Mouse (Mus musculus): Measurements from ENCODE around the gene P2rx7. TPM values are rescaled to one million over a fixed set of nuclear protein-coding genes. Genes with fewer than 3 reads are reported as not detected.

Gene P2rx7
- 1.6 TPM for polyA plus RNA-seq (2012; fragmentation: generic; extraction: Trizol)
- long read RNA-seq, experiment 1, partial matches to known transcripts = 3 of 7 reads
- long read RNA-seq, experiment 1, other reads (novel, unspliced or antisense) = 1 of 7 reads
- long read RNA-seq, experiment 2, full-length matches to known transcripts = 15 of 22 reads
- long read RNA-seq, experiment 2, partial matches to known transcripts = 3 of 22 reads
- long read RNA-seq, experiment 2, other reads (novel, unspliced or antisense) = 4 of 22 reads

DNA sequence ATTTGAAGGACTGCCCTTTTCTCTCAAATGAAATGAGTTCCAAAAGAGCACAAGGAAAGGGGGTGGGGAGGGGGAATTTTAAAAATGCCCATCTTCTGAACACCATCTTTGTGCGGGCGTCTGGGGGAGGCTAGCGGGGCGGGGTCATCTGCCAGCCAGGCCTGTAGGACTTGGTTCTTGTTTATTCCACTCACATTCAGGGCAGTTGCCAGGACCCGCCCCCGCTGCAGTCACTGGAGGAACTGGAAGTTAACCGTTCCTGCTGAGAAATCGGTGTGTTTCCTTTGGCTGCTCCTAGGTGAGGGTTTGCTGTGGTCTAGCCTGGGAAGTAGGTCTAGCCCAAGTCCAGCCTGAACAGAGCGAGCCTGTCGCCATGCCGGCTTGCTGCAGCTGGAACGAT lies at the start of gene P2rx7:
TSS of gene P2rx7 (plus strand) at position 211 of the 400 bp plus-strand sequence.
- Histone ChIP-seq H3ac (ENCODE audit: control insufficient read depth, insufficient read length, low read depth) (no peak within 1 kb of the TSS), H3K79me2 (ENCODE audit: control insufficient read depth, insufficient read depth) (no peaks in the 10 kb centered on the region), H3K36me3 (ENCODE audit: control insufficient read depth, insufficient read depth) (no peaks in the 10 kb centered on the region), H3K79me3 (ENCODE audit: low read depth) (no peaks in the 10 kb centered on the region), H3K4me3 (ENCODE audit: insufficient read depth, poor library complexity, severe bottlenecking) (no peak within 1 kb of the TSS), H3K27me3 (ENCODE audit: control insufficient read depth, insufficient read depth, insufficient read length) (no peaks in the 10 kb centered on the region)
- TF ChIP-seq MYOD1 (IDR thresholded peaks at IDR 0.05; ENCODE audit: control insufficient read depth, insufficient read length, low read depth) = no peak
- TF ChIP-seq CTCF (IDR thresholded peaks at IDR 0.05; ENCODE audit: control insufficient read depth, insufficient read depth, insufficient read length) = no peak
- no peak for TF ChIP-seq FOSL1 (IDR thresholded peaks at IDR 0.05; ENCODE audit: insufficient read depth, low read length, poor library complexity, severe bottlenecking)
- TF ChIP-seq MYOG (IDR thresholded peaks at IDR 0.05; ENCODE audit: control insufficient read depth, extremely low read depth, insufficient read length) = no peak
- TF ChIP-seq USF1 (IDR thresholded peaks at IDR 0.05; ENCODE audit: low read depth) = no peak
- no peak for TF ChIP-seq MAX (IDR thresholded peaks at IDR 0.05)
- no peak for TF ChIP-seq CEBPB (IDR thresholded peaks at IDR 0.05; ENCODE audit: low read depth)

DNA sequence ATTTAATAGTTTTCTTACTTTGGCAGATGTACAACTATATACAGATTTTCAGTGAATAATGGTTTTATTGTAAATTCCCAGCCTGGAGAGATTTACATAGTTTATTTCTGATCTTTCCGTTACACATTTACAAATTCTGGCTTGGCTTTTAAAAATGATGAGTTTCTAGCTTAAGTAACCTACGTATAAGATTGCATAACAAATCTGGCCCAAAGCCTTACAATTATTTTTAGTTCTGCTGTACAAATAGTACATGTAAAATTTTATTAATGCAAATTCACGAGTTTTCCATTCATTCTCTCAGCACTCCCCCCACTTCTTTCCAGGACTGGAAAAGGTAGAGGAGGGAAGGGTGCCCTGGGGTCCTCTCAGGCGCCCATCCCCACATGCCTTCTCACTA lies 48.2 kb upstream of the P2rx7 start:
- Histone ChIP-seq H3K4me3 (ENCODE audit: insufficient read depth, poor library complexity, severe bottlenecking) (no peak overlapping the region), H3K36me3 (ENCODE audit: control insufficient read depth, insufficient read depth) (peaks cover 18% of the 10 kb centered on the region)
- no peak for TF ChIP-seq MYOD1 (IDR thresholded peaks at IDR 0.05; ENCODE audit: control insufficient read depth, insufficient read length, low read depth)
- TF ChIP-seq CTCF (IDR thresholded peaks at IDR 0.05; ENCODE audit: control insufficient read depth, insufficient read depth, insufficient read length) = no peak
- TF ChIP-seq MYOG (IDR thresholded peaks at IDR 0.05; ENCODE audit: control insufficient read depth, extremely low read depth, insufficient read length) = no peak
- no peak for TF ChIP-seq USF1 (IDR thresholded peaks at IDR 0.05; ENCODE audit: low read depth)
- no peak for TF ChIP-seq CEBPB (IDR thresholded peaks at IDR 0.05; ENCODE audit: low read depth)
- no peak for TF ChIP-seq MAX (IDR thresholded peaks at IDR 0.05)
- TF ChIP-seq FOSL1 (IDR thresholded peaks at IDR 0.05; ENCODE audit: insufficient read depth, low read length, poor library complexity, severe bottlenecking) = no peak

DNA sequence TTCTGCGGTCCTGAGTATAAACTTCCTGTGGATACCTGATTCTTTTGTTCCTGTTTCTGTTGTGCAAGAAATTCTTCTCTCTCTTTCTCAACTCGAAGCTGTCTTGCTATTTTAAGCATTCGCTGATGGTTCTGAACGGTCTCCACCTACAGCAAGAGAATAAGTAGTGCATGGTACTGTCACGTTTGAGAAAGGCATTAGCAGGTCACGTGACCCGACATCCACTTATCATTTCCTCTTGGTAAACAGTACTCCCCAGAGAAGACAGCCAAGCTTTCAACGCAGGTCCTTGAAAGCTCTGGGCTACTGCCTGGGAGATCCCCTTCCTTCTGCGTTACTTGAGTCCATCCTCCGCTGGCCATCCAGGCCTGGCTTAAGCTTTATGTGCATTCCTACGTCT lies 41.5 kb upstream of the P2rx7 start:
- Histone ChIP-seq H3K4me3 (ENCODE audit: insufficient read depth, poor library complexity, severe bottlenecking) (no peak overlapping the region), H3K36me3 (ENCODE audit: control insufficient read depth, insufficient read depth) (peaks cover 40% of the 10 kb centered on the region), H3K27me3 (ENCODE audit: control insufficient read depth, insufficient read depth, insufficient read length) (no peaks in the 10 kb centered on the region), H3ac (ENCODE audit: control insufficient read depth, insufficient read length, low read depth) (no peak overlapping the region), H3K79me2 (ENCODE audit: control insufficient read depth, insufficient read depth) (no peaks in the 10 kb centered on the region), H3K79me3 (ENCODE audit: low read depth) (no peaks in the 10 kb centered on the region)
- TF ChIP-seq CEBPB (IDR thresholded peaks at IDR 0.05; ENCODE audit: low read depth) = no peak
- TF ChIP-seq MAX (IDR thresholded peaks at IDR 0.05) = no peak
- TF ChIP-seq MYOG (IDR thresholded peaks at IDR 0.05; ENCODE audit: control insufficient read depth, extremely low read depth, insufficient read length) = no peak
- no peak for TF ChIP-seq FOSL1 (IDR thresholded peaks at IDR 0.05; ENCODE audit: insufficient read depth, low read length, poor library complexity, severe bottlenecking)
- TF ChIP-seq CTCF (IDR thresholded peaks at IDR 0.05; ENCODE audit: control insufficient read depth, insufficient read depth, insufficient read length) = no peak
- TF ChIP-seq USF1 (IDR thresholded peaks at IDR 0.05; ENCODE audit: low read depth) = no peak
- no peak for TF ChIP-seq MYOD1 (IDR thresholded peaks at IDR 0.05; ENCODE audit: control insufficient read depth, insufficient read length, low read depth)

More for the DNA sequence above, 48.2 kb upstream of the P2rx7 start:
- Histone ChIP-seq H3ac (ENCODE audit: control insufficient read depth, insufficient read length, low read depth) (no peak overlapping the region), H3K79me2 (ENCODE audit: control insufficient read depth, insufficient read depth) (no peaks in the 10 kb centered on the region), H3K27me3 (ENCODE audit: control insufficient read depth, insufficient read depth, insufficient read length) (no peaks in the 10 kb centered on the region), H3K79me3 (ENCODE audit: low read depth) (no peaks in the 10 kb centered on the region)

DNA sequence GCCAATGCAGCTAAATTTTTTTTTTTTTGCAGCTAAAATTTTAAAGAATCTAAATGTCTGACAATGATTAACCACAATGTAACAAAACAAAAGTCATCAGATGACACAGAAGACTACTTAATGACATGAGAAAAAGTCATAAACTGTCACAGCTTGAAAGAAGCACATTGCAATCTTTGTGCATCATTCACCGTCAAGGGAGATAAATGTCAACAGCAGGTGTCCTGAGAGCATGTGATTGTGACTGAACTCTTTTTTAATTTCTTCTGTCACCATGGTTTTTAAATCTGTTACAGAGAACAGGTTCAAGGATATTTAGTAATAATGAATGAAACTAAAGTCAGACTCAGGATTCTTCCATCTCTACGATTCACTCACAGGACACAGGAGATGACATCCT lies 38.8 kb upstream of the P2rx7 start:
- Histone ChIP-seq H3K4me3 (ENCODE audit: insufficient read depth, poor library complexity, severe bottlenecking) (no peak overlapping the region), H3K79me2 (ENCODE audit: control insufficient read depth, insufficient read depth) (no peaks in the 10 kb centered on the region), H3K79me3 (ENCODE audit: low read depth) (no peaks in the 10 kb centered on the region), H3K27me3 (ENCODE audit: control insufficient read depth, insufficient read depth, insufficient read length) (no peaks in the 10 kb centered on the region), H3ac (ENCODE audit: control insufficient read depth, insufficient read length, low read depth) (no peak overlapping the region), H3K36me3 (ENCODE audit: control insufficient read depth, insufficient read depth) (peaks cover 35% of the 10 kb centered on the region)
- TF ChIP-seq FOSL1 (IDR thresholded peaks at IDR 0.05; ENCODE audit: insufficient read depth, low read length, poor library complexity, severe bottlenecking) (no peak), CTCF (IDR thresholded peaks at IDR 0.05; ENCODE audit: control insufficient read depth, insufficient read depth, insufficient read length) (no peak), USF1 (IDR thresholded peaks at IDR 0.05; ENCODE audit: low read depth) (no peak), MYOD1 (IDR thresholded peaks at IDR 0.05; ENCODE audit: control insufficient read depth, insufficient read length, low read depth) (no peak), MYOG (IDR thresholded peaks at IDR 0.05; ENCODE audit: control insufficient read depth, extremely low read depth, insufficient read length) (no peak), MAX (IDR thresholded peaks at IDR 0.05) (no peak), CEBPB (IDR thresholded peaks at IDR 0.05; ENCODE audit: low read depth) (no peak)

DNA sequence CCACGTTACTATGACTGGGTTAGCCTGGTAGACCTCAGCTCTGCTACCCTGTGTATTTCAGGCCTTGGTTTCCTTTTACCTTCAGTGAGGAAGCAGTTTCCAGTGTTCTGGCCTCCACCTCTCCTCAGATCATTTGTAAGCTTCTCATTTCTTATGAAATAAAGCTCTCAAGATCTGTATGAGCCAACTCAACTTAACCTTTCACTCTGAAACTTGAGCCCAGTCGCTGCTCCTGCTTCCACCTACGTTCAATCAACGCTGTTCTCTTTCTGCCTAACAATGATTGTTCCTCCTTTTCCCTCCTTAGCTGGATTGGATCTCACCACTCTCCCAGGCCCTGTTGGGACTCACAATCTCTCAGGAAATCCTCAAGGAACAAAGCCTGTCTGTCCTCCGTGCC lies 32.1 kb upstream of the P2rx7 start:
- Histone ChIP-seq H3K4me3 (ENCODE audit: insufficient read depth, poor library complexity, severe bottlenecking) (no peak overlapping the region), H3K36me3 (ENCODE audit: control insufficient read depth, insufficient read depth) (peaks cover 13% of the 10 kb centered on the region), H3ac (ENCODE audit: control insufficient read depth, insufficient read length, low read depth) (no peak overlapping the region), H3K27me3 (ENCODE audit: control insufficient read depth, insufficient read depth, insufficient read length) (no peaks in the 10 kb centered on the region), H3K79me3 (ENCODE audit: low read depth) (no peaks in the 10 kb centered on the region), H3K79me2 (ENCODE audit: control insufficient read depth, insufficient read depth) (peaks cover 6% of the 10 kb centered on the region)
- no peak for TF ChIP-seq CTCF (IDR thresholded peaks at IDR 0.05; ENCODE audit: control insufficient read depth, insufficient read depth, insufficient read length)
- TF ChIP-seq USF1 (IDR thresholded peaks at IDR 0.05; ENCODE audit: low read depth) = no peak
